Mouse (Mus musculus): ENCODE measurements around the gene Serbp1.

DNA sequence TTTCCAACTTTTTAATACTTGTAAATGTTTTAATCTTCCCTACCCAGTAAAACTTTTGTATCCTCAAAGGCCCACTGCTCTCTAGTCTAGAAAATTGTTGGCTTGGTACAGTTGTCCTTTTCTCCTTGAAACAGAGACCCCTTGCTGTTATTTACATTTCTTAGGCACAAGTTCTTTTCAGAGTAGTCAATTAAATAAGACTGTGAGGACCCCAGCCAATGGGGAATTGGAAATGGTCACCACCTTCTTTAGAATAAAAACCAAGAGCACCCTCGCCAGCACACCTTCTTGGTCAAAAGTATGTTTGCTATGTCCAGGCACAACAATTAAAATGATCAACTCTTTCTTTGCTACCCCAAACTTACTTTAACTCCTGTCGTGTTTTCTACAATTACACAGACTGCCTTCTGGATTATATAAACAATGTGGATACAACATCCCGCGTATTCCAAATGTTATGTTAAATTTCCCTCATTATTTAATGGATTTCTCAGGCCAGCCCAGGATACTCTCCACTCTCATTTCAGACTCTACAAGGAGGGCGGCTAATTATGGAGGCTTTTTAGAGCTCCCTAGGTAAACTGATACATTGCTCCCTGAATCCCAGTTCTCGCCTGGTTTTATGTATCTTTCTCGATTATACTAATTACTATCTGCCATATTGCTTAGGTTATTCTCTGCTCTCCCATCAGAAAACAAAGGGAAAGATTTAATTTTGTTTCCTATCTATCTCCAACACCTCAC is 1.3 kb upstream of the Serbp1 start:
- TF ChIP-seq CTCF (IDR thresholded peaks at IDR 0.05; ENCODE audit: borderline replicate concordance, extremely low read depth, insufficient read depth, insufficient read length) (no peak), POLR2A (IDR thresholded peaks at IDR 0.05; ENCODE audit: borderline replicate concordance, extremely low read depth, insufficient read depth, insufficient read length, poor library complexity, severe bottlenecking) (no peak)

All from brain, embryonic 14.5 days (tissue).